Mouse (Mus musculus) adrenal gland, adult 18-20 months (tissue): ENCODE data around the gene Gm8906. TPM values are rescaled to one million over a fixed set of nuclear protein-coding genes. Genes with fewer than 3 reads are reported as not detected.
"Not testable (repeated sequence)": the region's sequence is repeated elsewhere in the genome, so short reads cannot be mapped to it uniquely, and the experiment has no call there.

ENCODE experiments used
- DNase-seq, 2 experiments: peaks; one replicate each; pipeline ENCODE4 v3.0.0; 2021 to 2022; ENCODE audit warnings: low spot score in 2 of 2
- long read RNA-seq, 2 experiments: library from polyadenylated mRNA; stranded (forward); transcript quantifications; one replicate each; pipeline ENCODE4 v2.0.0; 2021
- total RNA-seq, 2 experiments: library from RNA; stranded (reverse); gene quantifications; 1 replicate in 1 of 2; 2 replicates in 1 of 2; pipeline ENCODE4 v1.2.3; 2021

Gene Gm8906
- total RNA-seq, result not detected
- long read RNA-seq, experiment 1, result 0 reads
- long read RNA-seq, experiment 2, result 0 reads

- DNase-seq, result not testable (repeated sequence)
These were observed at the start of gene Gm8906 for GRCm38 (mm10) chr5:11502385-11502784. Gene Gm8906 (plus strand): TSS chr5:11502685.

Other genes starting within 250 kb of the Gm8906 start
- not detected for gene Gm8890, start 246.7 kb upstream of the Gm8906 start, total RNA-seq
- not detected for gene Speer1, start 161.2 kb upstream of the Gm8906 start, total RNA-seq
- gene Gm8897, start 86.3 kb upstream of the Gm8906 start, total RNA-seq, result not detected
- gene Gm6460, start 92.2 kb downstream of the Gm8906 start, total RNA-seq, result not detected
- gene Gm8922, start 179.3 kb downstream of the Gm8906 start, total RNA-seq, result not detected